Mouse (Mus musculus) hindbrain, embryonic 16.5 days (tissue): ENCODE data around the gene Hoxa7. TPM values are rescaled to one million over a fixed set of nuclear protein-coding genes. Genes with fewer than 3 reads are reported as not detected.
A peak's percentile ranks its signal among the peaks of the same experiment; 100 is the strongest.

Experiments used
- ATAC-seq: fragments of 200-750 bp; cut with Nextera tagmentation; 2 replicates; pipeline ENCODE4 v1.8.0; 2017; ENCODE audit warnings: moderate TSS enrichment, moderate library complexity
- H3K27ac ChIP-seq: fragments of 300-500 bp; sonication (generic); 2 replicates; pipeline ENCODE4 v1.5.1; 2014; ENCODE audit warnings: low read depth, mild to moderate bottlenecking, control low read depth, low read length, moderate library complexity
- H3K27me3 ChIP-seq: fragments of 300-500 bp; sonication (generic); replicated peaks from 2 replicates; pipeline ENCODE4 v1.6.1; 2014; ENCODE audit warnings: low read length; ENCODE audit not compliant: control insufficient read depth, insufficient read depth
- H3K36me3 ChIP-seq: fragments of 300-500 bp; sonication (generic); 2 replicates; pipeline ENCODE4 v1.6.1; 2014; ENCODE audit warnings: mild to moderate bottlenecking, low read length, moderate library complexity, mixed read lengths; ENCODE audit not compliant: control insufficient read depth, insufficient read depth
- H3K4me1 ChIP-seq: fragments of 300-500 bp; sonication (generic); 2 replicates; pipeline ENCODE4 v1.6.1; 2014; ENCODE audit warnings: low read depth, low read length; ENCODE audit not compliant: control insufficient read depth, insufficient read depth
- H3K4me2 ChIP-seq: fragments of 300-500 bp; sonication (generic); 2 replicates; pipeline ENCODE4 v1.6.1; 2014; ENCODE audit warnings: mild to moderate bottlenecking, low read length, control low read depth, moderate library complexity
- H3K4me3 ChIP-seq: fragments of 300-500 bp; sonication (generic); 2 replicates; pipeline ENCODE4 v1.5.1; 2014; ENCODE audit warnings: mild to moderate bottlenecking, low read length, control low read depth, moderate library complexity
- H3K9ac ChIP-seq: fragments of 300-500 bp; sonication (generic); 2 replicates; pipeline ENCODE4 v1.6.1; 2014; ENCODE audit warnings: low read depth, mild to moderate bottlenecking, control low read depth, low read length, moderate library complexity
- H3K9me3 ChIP-seq: fragments of 300-500 bp; sonication (generic); 2 replicates; pipeline ENCODE4 v1.6.1; 2014; ENCODE audit warnings: mild to moderate bottlenecking, low read length, moderate library complexity; ENCODE audit not compliant: control insufficient read depth
- WGBS: fragments of 180-500 bp; shearing (Covaris S2); extraction: QIAGEN DNeasy Blood & Tissue Kit; methylation state at CpG from one replicate; pipeline ENCODE4 v1.1.7; 2014; 5-methylcytosine and 5-hydroxymethylcytosine counted together
- polyA plus RNA-seq: library from polyadenylated mRNA; unstranded; fragments of >200 nt; fragmentation: Nextera tagmentation; extraction: Ambion mirVana; gene quantifications from 2 replicates; pipeline ENCODE4 v1.2.1, GENCODE M21; 2015

Gene Hoxa7
- polyA plus RNA-seq, 1 experiment from 2014 or later, result 9.0 TPM

GRCm38 (mm10) chr6:52222729-52223128 is 1.1 kb upstream of the Hoxa7 start:
- no peak overlapping the region for H3K4me3 ChIP-seq
- H3K4me2 ChIP-seq, result no peak overlapping the region
- H3K9me3 ChIP-seq, result no peaks in the 10 kb centered on the region
- no peak overlapping the region for H3K9ac ChIP-seq
- peaks cover 67% of the 10 kb centered on the region for H3K27me3 ChIP-seq
- H3K27ac ChIP-seq, result no peak overlapping the region
- 15% methylated on average over 13 of the region's 13 CpGs for WGBS
- H3K4me1 ChIP-seq, result peaks cover 7% of the 10 kb centered on the region
- H3K36me3 ChIP-seq, result no peaks in the 10 kb centered on the region
- no peak for ATAC-seq

GRCm38 (mm10) chr6:52221993-52222685 is 485 bp upstream of the Hoxa7 start:
- no peak for ATAC-seq
- Histone ChIP-seq H3K4me3 (peak overlapping the region; percentile 50; the same call in 1 of the 2 replicates), H3K9ac (no peak overlapping the region), H3K27me3 (peaks cover 61% of the 10 kb centered on the region), H3K4me2 (peak overlapping the region; percentile 92), H3K9me3 (no peaks in the 10 kb centered on the region), H3K4me1 (peaks cover 7% of the 10 kb centered on the region), H3K36me3 (no peaks in the 10 kb centered on the region), H3K27ac (no peak overlapping the region)
- 4% methylated on average over 21 of the region's 21 CpGs for WGBS

GRCm38 (mm10) chr6:52220865-52221310 is 766 bp downstream of the Hoxa7 start:
- H3K9me3 ChIP-seq, result no peaks in the 10 kb centered on the region
- H3K27ac ChIP-seq, result no peak overlapping the region
- H3K4me3 ChIP-seq, result peak overlapping the region; percentile 50
- H3K4me1 ChIP-seq, result peaks cover 7% of the 10 kb centered on the region
- H3K27me3 ChIP-seq, result peaks cover 61% of the 10 kb centered on the region
- WGBS, result 8% methylated on average over 12 of the region's 12 CpGs
- ATAC-seq, result no peak
- peak overlapping the region; percentile 92 for H3K4me2 ChIP-seq
- no peak overlapping the region; the same call in 1 of the 2 replicates for H3K9ac ChIP-seq
- H3K36me3 ChIP-seq, result no peaks in the 10 kb centered on the region

- WGBS, result 14% methylated on average over 32 of the region's 32 CpGs
- no peak overlapping the region for H3K9ac ChIP-seq
- H3K27ac ChIP-seq, result no peak overlapping the region
- no peak for ATAC-seq
- no peak overlapping the region for H3K4me3 ChIP-seq
- peaks cover 61% of the 10 kb centered on the region for H3K27me3 ChIP-seq
- peaks cover 7% of the 10 kb centered on the region for H3K4me1 ChIP-seq
- no peaks in the 10 kb centered on the region for H3K36me3 ChIP-seq
- no peak overlapping the region for H3K4me2 ChIP-seq
- no peaks in the 10 kb centered on the region for H3K9me3 ChIP-seq
These were observed 1.4 kb downstream of the Hoxa7 start for GRCm38 (mm10) chr6:52220003-52220864.

- Histone ChIP-seq H3K27me3 (peaks cover 64% of the 10 kb centered on the region), H3K4me3 (no peak overlapping the region), H3K4me1 (peaks cover 7% of the 10 kb centered on the region), H3K27ac (no peak overlapping the region), H3K9me3 (no peaks in the 10 kb centered on the region), H3K36me3 (no peaks in the 10 kb centered on the region), H3K4me2 (no peak overlapping the region), H3K9ac (no peak overlapping the region)
- WGBS, result 22% methylated on average over 9 of the region's 9 CpGs
- ATAC-seq, result no peak
These were observed 2.3 kb downstream of the Hoxa7 start for GRCm38 (mm10) chr6:52219234-52219942.

- Histone ChIP-seq H3K9me3 (no peaks in the 10 kb centered on the region), H3K27ac (no peak overlapping the region), H3K27me3 (peaks cover 70% of the 10 kb centered on the region), H3K4me1 (peaks cover 7% of the 10 kb centered on the region), H3K9ac (no peak overlapping the region), H3K4me3 (no peak overlapping the region), H3K36me3 (no peaks in the 10 kb centered on the region), H3K4me2 (no peak overlapping the region)
- 11% methylated on average over 14 of the region's 14 CpGs for WGBS
- ATAC-seq, result no peak
These were observed 2.9 kb downstream of the Hoxa7 start for GRCm38 (mm10) chr6:52218643-52219215.

GRCm38 (mm10) chr6:52217895-52218642 is 3.6 kb downstream of the Hoxa7 start:
- Histone ChIP-seq H3K4me3 (no peak overlapping the region; the same call in 1 of the 2 replicates), H3K9ac (no peak overlapping the region), H3K9me3 (no peaks in the 10 kb centered on the region), H3K27ac (no peak overlapping the region), H3K36me3 (no peaks in the 10 kb centered on the region), H3K4me1 (peaks cover 7% of the 10 kb centered on the region), H3K27me3 (peaks cover 69% of the 10 kb centered on the region), H3K4me2 (peak overlapping the region; percentile 43)
- ATAC-seq, result no peak
- WGBS, result 7% methylated on average over 23 of the region's 23 CpGs

GRCm38 (mm10) chr6:52217459-52217768 is 4.2 kb downstream of the Hoxa7 start:
- ATAC-seq, result peak; percentile 56; the same call in 1 of the 2 replicates
- peaks cover 7% of the 10 kb centered on the region for H3K4me1 ChIP-seq
- H3K27me3 ChIP-seq, result peaks cover 69% of the 10 kb centered on the region
- H3K9me3 ChIP-seq, result no peaks in the 10 kb centered on the region
- 2% methylated on average over 21 of the region's 25 CpGs for WGBS
- no peaks in the 10 kb centered on the region for H3K36me3 ChIP-seq
- H3K9ac ChIP-seq, result no peak overlapping the region
- H3K4me3 ChIP-seq, result peak overlapping the region; percentile 33
- no peak overlapping the region for H3K27ac ChIP-seq
- H3K4me2 ChIP-seq, result peak overlapping the region; percentile 43
